Mouse (Mus musculus) MEL (cell line): ENCODE results near the gene Dqx1. TPM values are rescaled to one million over a fixed set of nuclear protein-coding genes. Genes with fewer than 3 reads are reported as not detected.

ENCODE experiments used
- DNase-seq: peaks from one replicate; pipeline ENCODE4 v3.0.0; 2011; ENCODE audit warnings: low read depth, low spot score
- H3K27ac ChIP-seq: 2 replicates; pipeline ENCODE4 v1.5.1; 2012; ENCODE audit warnings: low read depth, mild to moderate bottlenecking, control low read depth, low read length, moderate library complexity; ENCODE audit not compliant: control insufficient read depth
- H3K27me3 ChIP-seq, 2 experiments: fragments of 150-350 bp in 1 of 2; sonication (generic) in 1 of 2; 2 replicates each; pipeline ENCODE4 v1.6.1; 2012; ENCODE audit warnings: low read length in 2 of 2, mild to moderate bottlenecking in 2 of 2, improper control_type of control experiment in 1 of 2, moderate library complexity in 1 of 2; ENCODE audit not compliant: insufficient read depth in 2 of 2, control insufficient read depth in 1 of 2
- H3K36me3 ChIP-seq, 2 experiments: 2 replicates each; pipeline ENCODE4 v1.6.1; 2012 to 2014; ENCODE audit warnings: low read length in 2 of 2, improper control_type of control experiment in 1 of 2, inconsistent platforms in 1 of 2, mild to moderate bottlenecking in 1 of 2; ENCODE audit not compliant: insufficient read depth in 2 of 2, control insufficient read depth in 1 of 2
- H3K4me1 ChIP-seq, 2 experiments: fragments of 150-350 bp in 1 of 2; sonication (generic) in 1 of 2; 2 replicates each; pipeline ENCODE4 v1.6.1; 2012; ENCODE audit warnings: low read length in 2 of 2, improper control_type of control experiment in 1 of 2, mild to moderate bottlenecking in 1 of 2; ENCODE audit not compliant: insufficient read depth in 2 of 2, control insufficient read depth in 1 of 2
- H3K4me3 ChIP-seq, 2 experiments: fragments of 150-350 bp in 1 of 2; sonication (generic) in 1 of 2; 2 replicates each; pipeline ENCODE4 v1.5.1; 2012; ENCODE audit warnings: low read depth in 2 of 2, low read length in 2 of 2, mild to moderate bottlenecking in 2 of 2, moderate library complexity in 2 of 2, control low read depth in 1 of 2, improper control_type of control experiment in 1 of 2; ENCODE audit not compliant: control insufficient read depth in 1 of 2, insufficient read depth in 1 of 2
- H3K79me2 ChIP-seq: 2 replicates; pipeline ENCODE4 v1.6.1; 2012; ENCODE audit warnings: mild to moderate bottlenecking, low read length, moderate library complexity; ENCODE audit not compliant: control insufficient read depth, poor library complexity, insufficient read depth
- H3K9ac ChIP-seq: 2 replicates; pipeline ENCODE4 v1.6.1; 2012; ENCODE audit warnings: low read depth, mild to moderate bottlenecking, control low read depth, low read length, moderate library complexity; ENCODE audit not compliant: control insufficient read depth, poor library complexity, severe bottlenecking
- H3K9me3 ChIP-seq: fragments of 150-350 bp; sonication (generic); replicated peaks from 2 replicates; pipeline ENCODE4 v1.6.1; 2012; ENCODE audit warnings: mild to moderate bottlenecking, low read length, improper control_type of control experiment, moderate library complexity; ENCODE audit not compliant: insufficient read depth
- BHLHE40 ChIP-seq: IDR thresholded peaks from 2 replicates; pipeline ENCODE4 v1.6.1; 2012; ENCODE audit warnings: low read depth, mild to moderate bottlenecking, inconsistent platforms, low read length, improper control_type of control experiment, borderline replicate concordance
- CTCF ChIP-seq, 3 experiments: IDR thresholded peaks in 2 of 3; conservative IDR thresholded peaks in 1 of 3; 2 replicates each; pipeline ENCODE4 v1.5.1; 2011 to 2012; ENCODE audit warnings: low read length in 3 of 3, low read depth in 2 of 3, mild to moderate bottlenecking in 2 of 3, improper control_type of control experiment in 1 of 3, inconsistent platforms in 1 of 3, mixed read lengths in 1 of 3, moderate library complexity in 1 of 3; ENCODE audit not compliant: control insufficient read depth in 1 of 3, insufficient read depth in 1 of 3, poor library complexity in 1 of 3, severe bottlenecking in 1 of 3
- EP300 ChIP-seq, 2 experiments: IDR thresholded peaks; 2 replicates each; pipeline ENCODE4 v1.6.1; 2011; ENCODE audit warnings: improper control_type of control experiment in 2 of 2, low read length in 2 of 2, low read depth in 1 of 2, mild to moderate bottlenecking in 1 of 2
- ETS1 ChIP-seq: IDR thresholded peaks from 2 replicates; pipeline ENCODE4 v1.6.1; 2012; ENCODE audit warnings: low read depth, mild to moderate bottlenecking, inconsistent platforms, low read length, improper control_type of control experiment, moderate library complexity
- HCFC1 ChIP-seq: IDR thresholded peaks from 2 replicates; pipeline ENCODE4 v1.6.1; 2012; ENCODE audit warnings: low read depth, mild to moderate bottlenecking, inconsistent platforms, low read length, improper control_type of control experiment, moderate library complexity
- JUND ChIP-seq: IDR thresholded peaks from 2 replicates; pipeline ENCODE4 v1.6.1; 2011; ENCODE audit warnings: low read depth, mild to moderate bottlenecking, improper control_type of control experiment, low read length
- MAX ChIP-seq: IDR thresholded peaks from 2 replicates; pipeline ENCODE4 v1.6.1; 2011; ENCODE audit warnings: low read length, improper control_type of control experiment
- MEF2A ChIP-seq: IDR thresholded peaks from 2 replicates; pipeline ENCODE4 v1.6.1; 2014; ENCODE audit warnings: low read depth, mild to moderate bottlenecking, inconsistent platforms, low read length, improper control_type of control experiment; ENCODE audit not compliant: poor library complexity, insufficient replicate concordance, severe bottlenecking; ENCODE audit errors: extremely low read depth
- MXI1 ChIP-seq: IDR thresholded peaks from 2 replicates; pipeline ENCODE4 v1.6.1; 2011; ENCODE audit warnings: mild to moderate bottlenecking, low read depth, low read length, improper control_type of control experiment
- MYC ChIP-seq: IDR thresholded peaks from 2 replicates; pipeline ENCODE4 v1.6.1; 2011; ENCODE audit warnings: low read depth, mild to moderate bottlenecking, low read length, improper control_type of control experiment, moderate library complexity
- POLR2A ChIP-seq, 2 experiments: IDR thresholded peaks; 2 replicates each; pipeline ENCODE4 v1.6.1; 2011 to 2012; ENCODE audit warnings: low read length in 2 of 2, mild to moderate bottlenecking in 2 of 2, control low read depth in 1 of 2, improper control_type of control experiment in 1 of 2, low read depth in 1 of 2, moderate library complexity in 1 of 2; ENCODE audit not compliant: control insufficient read depth in 1 of 2, insufficient read depth in 1 of 2, poor library complexity in 1 of 2
- RCOR1 ChIP-seq: IDR thresholded peaks from 2 replicates; pipeline ENCODE4 v1.6.1; 2012; ENCODE audit warnings: low read depth, mild to moderate bottlenecking, inconsistent platforms, low read length, improper control_type of control experiment
- SIN3A ChIP-seq: IDR thresholded peaks from 2 replicates; pipeline ENCODE4 v1.6.1; 2012; ENCODE audit warnings: low read length, improper control_type of control experiment, inconsistent platforms
- ZKSCAN1 ChIP-seq: IDR thresholded peaks from 2 replicates; pipeline ENCODE4 v1.6.1; 2012; ENCODE audit warnings: low read depth, mild to moderate bottlenecking, inconsistent platforms, low read length, improper control_type of control experiment, moderate library complexity
- ZMIZ1 ChIP-seq: IDR thresholded peaks from 2 replicates; pipeline ENCODE4 v1.6.1; 2012; ENCODE audit warnings: low read depth, mild to moderate bottlenecking, inconsistent platforms, low read length, improper control_type of control experiment, moderate library complexity
- ZNF384 ChIP-seq: IDR thresholded peaks from 2 replicates; pipeline ENCODE4 v1.6.1; 2012; ENCODE audit warnings: low read depth, mild to moderate bottlenecking, inconsistent platforms, low read length, improper control_type of control experiment
- polyA plus RNA-seq, 2 experiments: library from polyadenylated mRNA; stranded (reverse) in 1 of 2; unstranded in 1 of 2; fragments of >175 nt in 1 of 2; fragments of >200 nt in 1 of 2; gene quantifications; 2 replicates each; pipeline versions ENCODE4 v1.2.1 to v1.2.4; 2012; ENCODE audit warnings: low replicate concordance in 2 of 2, low read depth in 1 of 2; ENCODE audit not compliant: insufficient read length in 2 of 2, insufficient read depth in 1 of 2, missing spikeins in 1 of 2
- total RNA-seq: library from RNA; depleted of rRNA; stranded (reverse); fragments of 300-350 nt; gene quantifications from 2 replicates; pipeline ENCODE4 v1.2.3, GENCODE M21; 2012; rRNA removed

Dqx1 gene
- total RNA-seq (1.3 TPM in 2 replicates), polyA plus RNA-seq (1 to 10 TPM in 1 of 2 experiments, not detected in 1; 3.4 TPM)

DNA sequence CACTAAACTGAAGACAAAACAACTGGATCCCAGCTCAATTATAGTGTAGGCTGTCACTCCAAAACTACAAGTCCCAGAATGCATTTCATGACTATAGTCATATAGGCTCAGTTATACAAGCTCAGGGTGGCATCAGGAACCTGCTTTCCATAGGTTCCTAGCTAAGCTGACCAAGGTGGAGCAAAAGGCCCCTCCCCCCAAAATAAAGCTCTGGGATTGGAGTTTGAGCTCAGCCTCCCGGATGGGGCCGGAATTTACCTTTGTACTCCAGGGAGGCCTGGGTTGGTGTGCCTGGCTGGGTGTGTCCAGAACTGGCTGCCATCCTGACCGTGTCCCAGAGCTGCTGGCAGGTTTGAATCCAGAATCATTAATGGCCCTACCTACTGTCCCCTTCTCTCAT is at the start of gene Dqx1:
Gene Dqx1 (plus strand): TSS at position 55 of the 400 bp plus-strand sequence.
- DNase-seq, result peak; percentile 46
- Histone ChIP-seq H3K4me1 (peaks cover 0 to 12% of the 10 kb centered on the region in 2 experiments; a peak in 3 of 4 replicates), H3K4me3 (no peak within 1 kb of the TSS), H3K79me2 (peaks cover 36% of the 10 kb centered on the region), H3K27me3 (no peaks in the 10 kb centered on the region), H3K9ac (no peak within 1 kb of the TSS), H3K36me3 (peaks cover 0 to 7% of the 10 kb centered on the region in 2 experiments; a peak in 3 of 4 replicates), H3K27ac (no peak within 1 kb of the TSS), H3K9me3 (no peaks in the 10 kb centered on the region)
- TF ChIP-seq CTCF (IDR thresholded peaks at IDR 0.05 in 2 of 3, conservative IDR thresholded peaks at IDR 0.05 in 1 of 3; ENCODE audit: control insufficient read depth in 1 of 3, insufficient read depth in 1 of 3, low read depth in 2 of 3, low read length in 3 of 3, poor library complexity in 1 of 3, severe bottlenecking in 1 of 3) (no peak), ZMIZ1 (0 out of 2 replicates have a peak, but pooled peaks have one; percentile 29), HCFC1 (peak; percentile 88), POLR2A (IDR thresholded peaks at IDR 0.05; ENCODE audit: control insufficient read depth in 1 of 2, insufficient read depth in 1 of 2, low read depth in 1 of 2, low read length in 2 of 2, poor library complexity in 1 of 2) (peak in 1 of 2 experiments; percentile 25; a peak in 1 of 4 replicates)

- peak; percentile 57 for DNase-seq
- Histone ChIP-seq H3K9me3 (no peaks in the 10 kb centered on the region), H3K27ac (peak overlapping the region; percentile 14), H3K9ac (no peak overlapping the region), H3K79me2 (peaks cover 3% of the 10 kb centered on the region), H3K27me3 (no peaks in the 10 kb centered on the region), H3K4me1 (peaks cover 40 to 58% of the 10 kb centered on the region in 2 experiments)
- TF ChIP-seq EP300 (IDR thresholded peaks at IDR 0.05; ENCODE audit: low read depth in 1 of 2, low read length in 2 of 2) (0 out of 4 replicates have a peak, but pooled peaks of 1 of the 2 experiments have one; percentile 25), ETS1 (no peak), MYC (no peak), HCFC1 (0 out of 2 replicates have a peak, but pooled peaks have one; percentile 19), ZKSCAN1 (no peak), BHLHE40 (no peak), SIN3A (0 out of 2 replicates have a peak, but pooled peaks have one; percentile 19), ZNF384 (no peak), MAX (no peak), MXI1 (no peak), MEF2A (no peak), JUND (no peak), RCOR1 (no peak)
- TF ChIP-seq, all 39 proteins: peak for 3
- peaks cover 0 to 52% of the 10 kb centered on the region in 2 experiments; a peak in 2 of 4 replicates for H3K36me3 ChIP-seq
- H3K4me3 ChIP-seq, result no peak overlapping the region
Measured at GRCm38 (mm10) chr6:83008659-83009058, 49.0 kb upstream of the Dqx1 start.
